Mouse (Mus musculus) spleen, adult 2 months (tissue): ENCODE measurements around the gene Kat2a.

ENCODE experiments used
- CTCF ChIP-seq: fragments of 200-500 bp; IDR thresholded peaks from 2 replicates; pipeline ENCODE4 v1.5.1; 2011; ENCODE audit warnings: mild to moderate bottlenecking, inconsistent platforms; ENCODE audit not compliant: insufficient read depth, insufficient read length, insufficient replicate concordance; ENCODE audit errors: extremely low read depth
- POLR2A ChIP-seq: fragments of 200-500 bp; IDR thresholded peaks from 2 replicates; pipeline ENCODE4 v1.6.1; 2011; ENCODE audit warnings: low read depth, low read length, inconsistent platforms

DNA sequence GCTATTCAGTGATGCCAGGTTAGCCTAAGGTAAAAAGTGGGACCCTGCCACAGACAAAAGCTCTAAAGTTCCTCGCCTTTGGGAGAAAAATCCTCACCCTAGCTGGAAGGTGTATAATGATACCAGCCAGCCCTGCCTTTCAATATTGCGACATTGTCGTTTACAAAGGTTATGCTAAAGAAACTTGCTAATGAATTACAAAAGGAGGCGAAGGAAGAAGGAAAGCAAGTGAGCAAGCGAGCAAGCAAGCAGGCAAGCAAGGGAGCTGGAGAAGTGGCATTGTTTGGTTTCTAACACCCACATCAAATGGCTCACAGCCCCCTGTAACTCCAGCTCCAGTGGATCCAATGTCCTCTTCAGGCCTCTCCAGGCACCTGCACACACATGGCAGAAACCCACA, 29.7 kb downstream of the Kat2a start:
- no peak for TF ChIP-seq CTCF
- TF ChIP-seq POLR2A = no peak
